Mouse (Mus musculus): ENCODE results near the gene Chst8. TPM values are rescaled to one million over a fixed set of nuclear protein-coding genes. Genes with fewer than 3 reads are reported as not detected.

Gene Chst8
- polyA plus RNA-seq, 1 experiment from 2014 or later = 1.3 TPM

DNA sequence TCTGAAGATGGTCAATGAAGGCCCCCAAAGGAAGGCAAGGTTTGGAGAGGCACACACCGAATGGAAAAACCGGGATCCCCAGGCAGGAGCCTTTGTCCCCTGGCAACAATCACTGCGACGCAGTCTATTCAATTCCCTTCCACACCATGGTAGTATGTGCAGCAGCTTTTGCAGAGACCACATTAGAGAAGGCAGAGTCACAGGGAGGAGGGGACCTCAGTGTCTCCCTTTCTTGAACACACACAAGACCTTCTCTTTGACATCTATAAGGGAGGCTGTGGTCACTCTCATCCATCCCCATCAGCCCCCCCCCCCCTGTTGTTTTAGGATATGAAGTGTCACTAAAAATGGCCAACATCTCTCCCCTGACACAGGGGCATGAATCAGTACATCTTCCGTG, 39.2 kb downstream of the Chst8 start:
- H3K27me3 ChIP-seq (ENCODE audit: control insufficient read depth, insufficient read depth, low read length) = no peaks in the 10 kb centered on the region
- H3K9me3 ChIP-seq (ENCODE audit: control insufficient read depth, low read length) = no peaks in the 10 kb centered on the region
- H3K27ac ChIP-seq (replicated peaks) = no peak overlapping the region
- no peak overlapping the region for H3K4me2 ChIP-seq (replicated peaks; ENCODE audit: low read depth)
- TF ChIP-seq CTCF (IDR thresholded peaks at IDR 0.05; ENCODE audit: low read depth) = no peak
- no peak for TF ChIP-seq EP300 (optimal IDR thresholded peaks at IDR 0.05)
- no peaks in the 10 kb centered on the region for H3K36me3 ChIP-seq (ENCODE audit: control insufficient read depth, insufficient read depth, low read length)
- no peak overlapping the region for H3K4me3 ChIP-seq (ENCODE audit: low read depth, low read length)
- DNase-seq (ENCODE audit: low spot score) (no peak), ATAC-seq (ENCODE audit: low FRiP score, low TSS enrichment) (no peak)
- no peaks in the 10 kb centered on the region for H3K4me1 ChIP-seq (replicated peaks; ENCODE audit: control insufficient read depth, insufficient read depth)
- WGBS = 79% methylated on average over 5 of the region's 5 CpGs
- no peak overlapping the region for H3K9ac ChIP-seq (ENCODE audit: low read length)

DNA sequence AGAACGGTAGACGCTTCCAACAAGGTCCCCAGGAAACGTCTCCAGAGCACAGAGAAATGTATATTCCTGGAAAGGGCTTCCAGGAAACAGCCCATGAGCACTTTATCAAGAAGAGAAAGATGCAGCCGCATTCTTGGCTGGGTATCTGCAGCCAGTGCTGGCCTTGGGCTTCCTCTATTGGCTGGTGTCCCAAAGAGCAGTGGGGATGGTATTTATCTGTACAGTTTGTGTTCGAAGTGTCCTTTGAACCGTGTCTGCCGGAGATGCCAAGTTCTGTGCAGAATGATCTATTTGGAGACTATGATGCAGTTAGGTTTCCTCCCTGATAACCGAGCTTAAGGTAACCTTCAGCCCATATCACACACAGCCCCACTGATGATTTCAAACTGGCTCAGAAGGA, 43.0 kb downstream of the Chst8 start:
- Histone ChIP-seq H3K27ac (replicated peaks) (no peak overlapping the region), H3K36me3 (ENCODE audit: control insufficient read depth, insufficient read depth, low read length) (no peaks in the 10 kb centered on the region), H3K4me3 (ENCODE audit: low read depth, low read length) (no peak overlapping the region), H3K9me3 (ENCODE audit: control insufficient read depth, low read length) (no peaks in the 10 kb centered on the region), H3K27me3 (ENCODE audit: control insufficient read depth, insufficient read depth, low read length) (no peaks in the 10 kb centered on the region), H3K4me2 (replicated peaks; ENCODE audit: low read depth) (no peak overlapping the region), H3K4me1 (replicated peaks; ENCODE audit: control insufficient read depth, insufficient read depth) (no peaks in the 10 kb centered on the region), H3K9ac (ENCODE audit: low read length) (no peak overlapping the region)
- 48% methylated on average over 8 of the region's 8 CpGs for WGBS
- TF ChIP-seq EP300 (optimal IDR thresholded peaks at IDR 0.05) (no peak), CTCF (IDR thresholded peaks at IDR 0.05; ENCODE audit: low read depth) (no peak)
- ATAC-seq (ENCODE audit: low FRiP score, low TSS enrichment) (no peak), DNase-seq (ENCODE audit: low spot score) (no peak)

DNA sequence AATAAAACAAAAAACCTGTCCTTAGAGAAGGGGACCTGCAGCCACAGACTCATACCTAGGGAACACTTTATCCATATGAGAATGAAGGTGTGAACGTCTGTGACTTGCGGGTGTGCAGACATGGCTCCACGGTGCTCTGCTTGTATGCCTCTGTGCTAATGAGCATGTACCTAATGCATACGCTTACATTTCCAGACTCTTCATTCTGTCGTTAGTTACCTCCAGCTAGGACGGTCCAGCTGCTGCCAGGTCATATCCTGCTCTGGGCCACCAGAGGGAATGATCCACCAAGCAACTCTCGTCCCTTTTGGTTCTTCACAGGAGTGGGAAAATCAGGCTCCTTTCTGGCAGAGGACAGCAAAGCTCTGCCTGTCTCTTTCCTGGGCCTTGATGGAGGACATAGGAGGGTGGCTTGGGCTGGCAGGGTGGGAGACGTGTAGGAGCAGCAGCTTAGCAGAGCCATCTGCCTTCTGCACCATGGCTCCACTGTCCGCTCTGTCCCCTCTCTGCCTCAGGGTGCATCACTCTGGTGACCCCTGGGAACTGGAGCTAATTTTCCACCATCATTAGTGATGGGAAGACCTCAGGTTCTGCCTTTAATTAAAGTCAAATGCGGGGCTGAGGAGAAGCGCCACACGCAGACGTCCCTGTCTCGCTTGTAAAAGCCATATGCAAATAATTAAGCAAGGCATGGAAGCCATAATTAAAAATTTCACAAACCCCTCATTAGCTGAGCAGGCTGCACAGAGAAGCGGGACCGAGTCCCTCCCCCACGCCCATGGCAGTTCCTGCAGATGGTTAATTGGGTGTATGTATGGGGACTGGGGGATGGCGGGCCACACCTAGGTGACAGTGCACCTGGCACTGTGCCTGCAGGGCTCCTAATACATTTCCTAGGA, 48.0 kb downstream of the Chst8 start:
- TF ChIP-seq CTCF (IDR thresholded peaks at IDR 0.05; ENCODE audit: low read depth) (no peak), EP300 (optimal IDR thresholded peaks at IDR 0.05) (no peak)
- no peaks in the 10 kb centered on the region for H3K4me1 ChIP-seq (replicated peaks; ENCODE audit: control insufficient read depth, insufficient read depth)
- no peak overlapping the region for H3K27ac ChIP-seq (replicated peaks)
- no peaks in the 10 kb centered on the region for H3K9me3 ChIP-seq (ENCODE audit: control insufficient read depth, low read length)
- 73% methylated on average over 18 of the region's 18 CpGs for WGBS
- no peak overlapping the region for H3K9ac ChIP-seq (ENCODE audit: low read length)
- H3K27me3 ChIP-seq (ENCODE audit: control insufficient read depth, insufficient read depth, low read length) = no peaks in the 10 kb centered on the region
- H3K4me2 ChIP-seq (replicated peaks; ENCODE audit: low read depth) = no peak overlapping the region
- DNase-seq (ENCODE audit: low spot score) (no peak), ATAC-seq (ENCODE audit: low FRiP score, low TSS enrichment) (no peak)
- H3K36me3 ChIP-seq (ENCODE audit: control insufficient read depth, insufficient read depth, low read length) = no peaks in the 10 kb centered on the region
- H3K4me3 ChIP-seq (ENCODE audit: low read depth, low read length) = no peak overlapping the region

DNA sequence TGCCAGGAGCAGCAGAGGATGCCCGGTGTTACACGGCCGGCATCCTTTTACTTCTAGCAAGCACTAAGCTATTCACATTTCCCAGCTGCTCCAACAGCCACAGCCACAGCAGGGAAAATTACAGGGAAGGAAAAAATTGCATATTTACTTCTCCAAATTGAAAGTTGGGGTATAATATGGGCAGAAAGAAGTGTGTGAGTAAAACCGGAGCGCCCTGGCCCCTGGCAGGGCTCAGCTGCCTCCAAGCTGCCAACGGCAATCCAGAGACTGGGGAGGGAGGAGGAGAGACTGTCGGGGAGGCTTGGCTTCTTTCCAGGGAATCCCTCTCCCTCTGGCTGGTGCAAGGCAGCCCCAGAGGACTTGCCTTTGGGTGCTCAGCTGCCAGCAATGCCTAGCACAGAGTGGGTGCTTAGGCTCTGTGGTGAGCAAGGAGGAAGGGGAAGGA, 53.1 kb downstream of the Chst8 start:
- ATAC-seq (ENCODE audit: low FRiP score, low TSS enrichment) (no peak), DNase-seq (ENCODE audit: low spot score) (no peak)
- TF ChIP-seq EP300 (optimal IDR thresholded peaks at IDR 0.05) (no peak), CTCF (IDR thresholded peaks at IDR 0.05; ENCODE audit: low read depth) (no peak)
- H3K9me3 ChIP-seq (ENCODE audit: control insufficient read depth, low read length) = peaks cover 4% of the 10 kb centered on the region; the same call in 1 of the 2 replicates
- no peak overlapping the region for H3K9ac ChIP-seq (ENCODE audit: low read length)
- 48% methylated on average over 7 of the region's 7 CpGs for WGBS
- H3K4me3 ChIP-seq (ENCODE audit: low read depth, low read length) = no peak overlapping the region
- no peak overlapping the region for H3K27ac ChIP-seq (replicated peaks)
- no peaks in the 10 kb centered on the region for H3K27me3 ChIP-seq (ENCODE audit: control insufficient read depth, insufficient read depth, low read length)
- no peaks in the 10 kb centered on the region for H3K36me3 ChIP-seq (ENCODE audit: control insufficient read depth, insufficient read depth, low read length)
- H3K4me2 ChIP-seq (replicated peaks; ENCODE audit: low read depth) = no peak overlapping the region
- H3K4me1 ChIP-seq (replicated peaks; ENCODE audit: control insufficient read depth, insufficient read depth) = no peaks in the 10 kb centered on the region

DNA sequence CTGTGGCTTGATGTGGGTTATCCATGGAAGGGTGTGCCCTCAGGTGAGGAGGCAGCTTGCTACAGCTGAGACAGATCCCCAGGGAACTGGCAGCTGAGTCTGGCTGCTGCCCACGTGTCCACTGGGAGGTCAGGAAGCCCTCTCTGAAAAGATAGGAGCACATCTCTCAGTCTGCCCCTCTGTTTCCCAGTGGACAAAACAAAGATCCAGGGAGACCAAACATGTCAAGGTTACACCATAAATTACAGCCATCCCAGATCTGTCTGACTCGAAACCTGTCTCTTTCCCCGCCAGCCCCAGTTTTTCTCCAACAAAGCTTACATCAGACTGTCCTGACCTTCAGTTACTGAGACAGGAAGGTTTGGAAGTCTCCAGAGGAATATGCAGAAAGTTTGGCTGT, 53.8 kb downstream of the Chst8 start:
- DNase-seq (ENCODE audit: low spot score) (no peak), ATAC-seq (ENCODE audit: low FRiP score, low TSS enrichment) (no peak)
- H3K4me1 ChIP-seq (replicated peaks; ENCODE audit: control insufficient read depth, insufficient read depth) = no peaks in the 10 kb centered on the region
- TF ChIP-seq EP300 (optimal IDR thresholded peaks at IDR 0.05) (no peak), CTCF (IDR thresholded peaks at IDR 0.05; ENCODE audit: low read depth) (no peak)
- peaks cover 4% of the 10 kb centered on the region; the same call in 1 of the 2 replicates for H3K9me3 ChIP-seq (ENCODE audit: control insufficient read depth, low read length)
- no peak overlapping the region for H3K27ac ChIP-seq (replicated peaks)
- no peak overlapping the region for H3K9ac ChIP-seq (ENCODE audit: low read length)
- H3K4me2 ChIP-seq (replicated peaks; ENCODE audit: low read depth) = no peak overlapping the region
- 48% methylated on average over 3 of the region's 3 CpGs for WGBS
- no peaks in the 10 kb centered on the region for H3K36me3 ChIP-seq (ENCODE audit: control insufficient read depth, insufficient read depth, low read length)
- H3K27me3 ChIP-seq (ENCODE audit: control insufficient read depth, insufficient read depth, low read length) = no peaks in the 10 kb centered on the region
- no peak overlapping the region for H3K4me3 ChIP-seq (ENCODE audit: low read depth, low read length)

DNA sequence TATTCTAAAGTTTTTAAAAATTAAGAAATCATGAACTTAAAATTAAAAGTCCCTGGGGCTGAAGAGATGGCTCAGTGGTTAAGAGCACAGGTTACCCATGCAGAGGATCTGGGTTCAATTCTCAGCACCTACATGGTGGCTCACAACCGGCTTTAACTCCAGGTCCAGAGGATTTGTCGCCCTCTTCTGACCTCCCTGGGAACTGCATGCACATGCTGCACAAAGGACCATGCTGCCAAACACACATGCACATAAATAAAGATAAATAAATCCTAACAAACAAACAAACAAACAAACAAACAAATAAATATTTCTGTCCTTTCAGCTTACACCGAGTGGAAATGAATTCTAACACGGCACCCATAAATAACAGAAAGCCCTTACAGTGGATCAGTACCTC, 55.0 kb downstream of the Chst8 start:
- H3K4me3 ChIP-seq (ENCODE audit: low read depth, low read length) = no peak overlapping the region
- DNase-seq (ENCODE audit: low spot score) (no peak), ATAC-seq (ENCODE audit: low FRiP score, low TSS enrichment) (no peak)
- no peaks in the 10 kb centered on the region for H3K36me3 ChIP-seq (ENCODE audit: control insufficient read depth, insufficient read depth, low read length)
- peaks cover 4% of the 10 kb centered on the region; the same call in 1 of the 2 replicates for H3K9me3 ChIP-seq (ENCODE audit: control insufficient read depth, low read length)
- no peak overlapping the region for H3K9ac ChIP-seq (ENCODE audit: low read length)
- H3K4me1 ChIP-seq (replicated peaks; ENCODE audit: control insufficient read depth, insufficient read depth) = no peaks in the 10 kb centered on the region
- H3K4me2 ChIP-seq (replicated peaks; ENCODE audit: low read depth) = no peak overlapping the region
- H3K27ac ChIP-seq (replicated peaks) = no peak overlapping the region
- WGBS = 86% methylated on average over 4 of the region's 4 CpGs
- H3K27me3 ChIP-seq (ENCODE audit: control insufficient read depth, insufficient read depth, low read length) = no peaks in the 10 kb centered on the region
- peak; percentile 25; the same call in 1 of the 2 replicates for TF ChIP-seq CTCF (IDR thresholded peaks at IDR 0.05; ENCODE audit: low read depth)
- TF ChIP-seq EP300 (optimal IDR thresholded peaks at IDR 0.05) = no peak

Measured in stomach, postnatal 0 days (tissue).